Mouse (Mus musculus) MEL (cell line): ENCODE measurements at regions not wholly inside any gene's neighbourhood (a gene's known extent, or its start where the extent isn't known, plus 50 kb on each side); places are given as distances from the start of the nearest gene placed in this dataset.

Experiments used
- DNase-seq: peaks from one replicate; pipeline ENCODE4 v3.0.0; 2011; ENCODE audit warnings: low read depth, low spot score
- H3K27ac ChIP-seq: 2 replicates; pipeline ENCODE4 v1.5.1; 2012; ENCODE audit warnings: low read depth, mild to moderate bottlenecking, control low read depth, low read length, moderate library complexity; ENCODE audit not compliant: control insufficient read depth
- H3K27me3 ChIP-seq, 2 experiments: fragments of 150-350 bp in 1 of 2; sonication (generic) in 1 of 2; 2 replicates each; pipeline ENCODE4 v1.6.1; 2012; ENCODE audit warnings: low read length in 2 of 2, mild to moderate bottlenecking in 2 of 2, improper control_type of control experiment in 1 of 2, moderate library complexity in 1 of 2; ENCODE audit not compliant: insufficient read depth in 2 of 2, control insufficient read depth in 1 of 2
- H3K36me3 ChIP-seq, 2 experiments: 2 replicates each; pipeline ENCODE4 v1.6.1; 2012 to 2014; ENCODE audit warnings: low read length in 2 of 2, improper control_type of control experiment in 1 of 2, inconsistent platforms in 1 of 2, mild to moderate bottlenecking in 1 of 2; ENCODE audit not compliant: insufficient read depth in 2 of 2, control insufficient read depth in 1 of 2
- H3K4me1 ChIP-seq, 2 experiments: fragments of 150-350 bp in 1 of 2; sonication (generic) in 1 of 2; 2 replicates each; pipeline ENCODE4 v1.6.1; 2012; ENCODE audit warnings: low read length in 2 of 2, improper control_type of control experiment in 1 of 2, mild to moderate bottlenecking in 1 of 2; ENCODE audit not compliant: insufficient read depth in 2 of 2, control insufficient read depth in 1 of 2
- H3K4me3 ChIP-seq, 2 experiments: fragments of 150-350 bp in 1 of 2; sonication (generic) in 1 of 2; 2 replicates each; pipeline ENCODE4 v1.5.1; 2012; ENCODE audit warnings: low read depth in 2 of 2, low read length in 2 of 2, mild to moderate bottlenecking in 2 of 2, moderate library complexity in 2 of 2, control low read depth in 1 of 2, improper control_type of control experiment in 1 of 2; ENCODE audit not compliant: control insufficient read depth in 1 of 2, insufficient read depth in 1 of 2
- H3K79me2 ChIP-seq: 2 replicates; pipeline ENCODE4 v1.6.1; 2012; ENCODE audit warnings: mild to moderate bottlenecking, low read length, moderate library complexity; ENCODE audit not compliant: control insufficient read depth, poor library complexity, insufficient read depth
- H3K9ac ChIP-seq: 2 replicates; pipeline ENCODE4 v1.6.1; 2012; ENCODE audit warnings: low read depth, mild to moderate bottlenecking, control low read depth, low read length, moderate library complexity; ENCODE audit not compliant: control insufficient read depth, poor library complexity, severe bottlenecking
- H3K9me3 ChIP-seq: fragments of 150-350 bp; sonication (generic); replicated peaks from 2 replicates; pipeline ENCODE4 v1.6.1; 2012; ENCODE audit warnings: mild to moderate bottlenecking, low read length, improper control_type of control experiment, moderate library complexity; ENCODE audit not compliant: insufficient read depth
- BHLHE40 ChIP-seq: IDR thresholded peaks from 2 replicates; pipeline ENCODE4 v1.6.1; 2012; ENCODE audit warnings: low read depth, mild to moderate bottlenecking, inconsistent platforms, low read length, improper control_type of control experiment, borderline replicate concordance
- E2F4 ChIP-seq: IDR thresholded peaks from 2 replicates; pipeline ENCODE4 v1.6.1; 2011; ENCODE audit warnings: low read depth, low read length, improper control_type of control experiment, borderline replicate concordance
- ETS1 ChIP-seq: IDR thresholded peaks from 2 replicates; pipeline ENCODE4 v1.6.1; 2012; ENCODE audit warnings: low read depth, mild to moderate bottlenecking, inconsistent platforms, low read length, improper control_type of control experiment, moderate library complexity
- GABPA ChIP-seq: IDR thresholded peaks from 2 replicates; pipeline ENCODE4 v1.6.1; 2012; ENCODE audit warnings: low read depth, mild to moderate bottlenecking, inconsistent platforms, low read length, improper control_type of control experiment, moderate library complexity
- KAT2A ChIP-seq: conservative IDR thresholded peaks from 2 replicates; pipeline ENCODE4 v1.6.1; 2012; ENCODE audit warnings: low read depth, low read length, improper control_type of control experiment, inconsistent platforms
- MAFK ChIP-seq: IDR thresholded peaks from 2 replicates; pipeline ENCODE4 v1.6.1; 2011; ENCODE audit warnings: low read depth, mild to moderate bottlenecking, low read length, improper control_type of control experiment, borderline replicate concordance
- MXI1 ChIP-seq: IDR thresholded peaks from 2 replicates; pipeline ENCODE4 v1.6.1; 2011; ENCODE audit warnings: mild to moderate bottlenecking, low read depth, low read length, improper control_type of control experiment
- POLR2AphosphoS5 ChIP-seq: IDR thresholded peaks from 2 replicates; pipeline ENCODE4 v1.6.1; 2012; ENCODE audit warnings: low read depth, borderline replicate concordance, mild to moderate bottlenecking, inconsistent platforms, low read length, moderate library complexity, mixed read lengths
- RAD21 ChIP-seq: IDR thresholded peaks from 2 replicates; pipeline ENCODE4 v1.6.1; 2011; ENCODE audit warnings: mild to moderate bottlenecking, low read depth, low read length, improper control_type of control experiment
- RCOR1 ChIP-seq: IDR thresholded peaks from 2 replicates; pipeline ENCODE4 v1.6.1; 2012; ENCODE audit warnings: low read depth, mild to moderate bottlenecking, inconsistent platforms, low read length, improper control_type of control experiment
- TAL1 ChIP-seq: IDR thresholded peaks from 2 replicates; pipeline ENCODE4 v1.6.1; 2012; ENCODE audit warnings: mild to moderate bottlenecking, inconsistent platforms, low read length, moderate library complexity, mixed read lengths
- UBTF ChIP-seq: IDR thresholded peaks from 2 replicates; pipeline ENCODE4 v1.6.1; 2012; ENCODE audit warnings: low read depth, mild to moderate bottlenecking, inconsistent platforms, low read length, improper control_type of control experiment, moderate library complexity, borderline replicate concordance; ENCODE audit not compliant: insufficient read depth
- USF1 ChIP-seq: IDR thresholded peaks from 2 replicates; pipeline ENCODE4 v1.6.1; 2014; ENCODE audit warnings: low read depth, mild to moderate bottlenecking, inconsistent platforms, low read length, improper control_type of control experiment, moderate library complexity
- ZC3H11A ChIP-seq: IDR thresholded peaks from 2 replicates; pipeline ENCODE4 v1.6.1; 2012; ENCODE audit warnings: low read depth, mild to moderate bottlenecking, inconsistent platforms, low read length, improper control_type of control experiment
- ZKSCAN1 ChIP-seq: IDR thresholded peaks from 2 replicates; pipeline ENCODE4 v1.6.1; 2012; ENCODE audit warnings: low read depth, mild to moderate bottlenecking, inconsistent platforms, low read length, improper control_type of control experiment, moderate library complexity
- ZMIZ1 ChIP-seq: IDR thresholded peaks from 2 replicates; pipeline ENCODE4 v1.6.1; 2012; ENCODE audit warnings: low read depth, mild to moderate bottlenecking, inconsistent platforms, low read length, improper control_type of control experiment, moderate library complexity
- ZNF384 ChIP-seq: IDR thresholded peaks from 2 replicates; pipeline ENCODE4 v1.6.1; 2012; ENCODE audit warnings: low read depth, mild to moderate bottlenecking, inconsistent platforms, low read length, improper control_type of control experiment

DNA sequence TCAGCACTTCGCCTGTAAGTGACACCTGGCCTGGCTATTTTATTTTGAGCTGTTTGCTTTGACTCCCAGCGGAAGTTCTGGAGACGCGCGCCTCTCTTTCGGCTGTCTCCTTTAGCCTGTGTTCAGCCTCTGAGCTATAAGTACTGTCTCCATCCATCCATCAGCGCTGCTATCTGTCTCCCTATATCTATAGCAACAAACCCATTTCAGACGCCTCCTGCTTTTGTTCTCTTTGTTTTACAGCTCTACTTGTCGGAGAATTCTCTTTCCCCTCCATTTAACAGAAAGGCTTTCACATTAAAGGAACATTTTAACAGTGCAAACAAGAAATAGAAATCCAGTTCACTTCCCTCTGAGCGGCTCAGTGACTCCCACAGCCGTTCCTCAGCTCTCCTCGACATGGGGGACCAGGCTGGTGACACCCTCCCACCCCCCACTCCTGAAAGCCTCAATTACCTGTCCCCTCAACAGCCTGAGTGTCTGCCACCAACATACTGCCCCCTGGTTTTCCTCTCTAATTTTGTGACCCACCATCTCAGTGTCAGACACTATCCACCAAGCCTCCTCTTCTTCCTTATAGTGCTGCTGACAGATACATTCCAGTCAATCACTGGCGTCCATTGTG, 682.7 kb downstream of the Gm9195 start:
- TF ChIP-seq TAL1 (no peak), KAT2A (no peak), RCOR1 (no peak)
- no peaks in the 10 kb centered on the region for H3K4me1 ChIP-seq

GRCm38 (mm10) chr14:71805624-71806023, 686.0 kb downstream of the Gm9195 start:
- no peaks in the 10 kb centered on the region for H3K36me3 ChIP-seq
- H3K4me1 ChIP-seq, result no peaks in the 10 kb centered on the region
- H3K27me3 ChIP-seq, result no peaks in the 10 kb centered on the region
- no peaks in the 10 kb centered on the region for H3K9me3 ChIP-seq
- no peak overlapping the region for H3K27ac ChIP-seq
- no peak overlapping the region for H3K4me3 ChIP-seq
- no peak for DNase-seq
- H3K9ac ChIP-seq, result no peak overlapping the region
- TF ChIP-seq BHLHE40 (no peak), ZC3H11A (no peak), RAD21 (no peak), RCOR1 (no peak), ZNF384 (no peak), MAFK (no peak), KAT2A (no peak), ETS1 (no peak), E2F4 (no peak), ZKSCAN1 (no peak), UBTF (no peak), POLR2AphosphoS5 (no peak), TAL1 (no peak), ZMIZ1 (no peak), MXI1 (no peak), USF1 (no peak), GABPA (no peak)
- H3K79me2 ChIP-seq, result no peaks in the 10 kb centered on the region

More for the DNA sequence above, 682.7 kb downstream of the Gm9195 start:
- H3K27ac ChIP-seq, result no peak overlapping the region
- no peaks in the 10 kb centered on the region for H3K9me3 ChIP-seq
- DNase-seq, result no peak
- H3K79me2 ChIP-seq, result no peaks in the 10 kb centered on the region
- H3K9ac ChIP-seq, result no peak overlapping the region
- no peaks in the 10 kb centered on the region for H3K36me3 ChIP-seq
- no peaks in the 10 kb centered on the region for H3K27me3 ChIP-seq
- H3K4me3 ChIP-seq, result no peak overlapping the region
